Mouse (Mus musculus): ENCODE data around the gene Ist1. TPM values are rescaled to one million over a fixed set of nuclear protein-coding genes. Genes with fewer than 3 reads are reported as not detected.

The Ist1 gene
- polyA plus RNA-seq, 1 experiment from 2014 or later, result 136 TPM

- Histone ChIP-seq H3K9me3 (replicated peaks) (no peaks in the 10 kb centered on the region), H3K9ac (peak overlapping the region; percentile 93), H3K4me3 (replicated peaks) (peak overlapping the region; percentile 73), H3K36me3 (peaks cover 38% of the 10 kb centered on the region), H3K4me2 (peak overlapping the region; percentile 91), H3K27me3 (peaks cover 4% of the 10 kb centered on the region; the same call in 1 of the 2 replicates), H3K27ac (peak overlapping the region; percentile 93), H3K4me1 (peaks cover 25% of the 10 kb centered on the region)
- WGBS, result under 1% methylated on average over 26 of the region's 30 CpGs
- peak; percentile 57 for ATAC-seq (replicated peaks; ENCODE audit: low FRiP score)
These were observed 13.2 kb upstream of the Ist1 start for GRCm38 (mm10) chr8:109706076-109706873.

- peak within 1 kb of the TSS; percentile 91 for H3K4me2 ChIP-seq
- H3K27ac ChIP-seq, result peak within 1 kb of the TSS; percentile 93
- peak within 1 kb of the TSS; percentile 93 for H3K9ac ChIP-seq
- peak; percentile 92 for ATAC-seq (replicated peaks; ENCODE audit: low FRiP score)
- under 1% methylated on average over 79 of the region's 100 CpGs for WGBS
- H3K4me1 ChIP-seq, result peaks cover 25% of the 10 kb centered on the region
- peaks cover 30% of the 10 kb centered on the region for H3K36me3 ChIP-seq
- H3K9me3 ChIP-seq (replicated peaks), result no peaks in the 10 kb centered on the region
- H3K27me3 ChIP-seq, result peaks cover 4% of the 10 kb centered on the region; the same call in 1 of the 2 replicates
- H3K4me3 ChIP-seq (replicated peaks), result peak within 1 kb of the TSS; percentile 73
These were observed 12.4 kb upstream of the Ist1 start, which contains the start of gene Zfp821 for GRCm38 (mm10) chr8:109705320-109706075. Zfp821 (plus strand) TSS chr8:109705546.

GRCm38 (mm10) chr8:109704565-109705319 lies 11.7 kb upstream of the Ist1 start:
- Histone ChIP-seq H3K4me3 (replicated peaks) (peak overlapping the region; percentile 73), H3K36me3 (peaks cover 23% of the 10 kb centered on the region), H3K9ac (peak overlapping the region; percentile 93), H3K27me3 (peaks cover 4% of the 10 kb centered on the region; the same call in 1 of the 2 replicates), H3K9me3 (replicated peaks) (no peaks in the 10 kb centered on the region), H3K27ac (peak overlapping the region; percentile 28; the same call in 1 of the 2 replicates), H3K4me2 (peak overlapping the region; percentile 91), H3K4me1 (peaks cover 25% of the 10 kb centered on the region)
- 7% methylated on average over 24 of the region's 24 CpGs for WGBS
- peak; percentile 63 for ATAC-seq (replicated peaks; ENCODE audit: low FRiP score)

- Histone ChIP-seq H3K4me1 (peaks cover 4% of the 10 kb centered on the region; the same call in 1 of the 2 replicates), H3K9me3 (replicated peaks) (no peaks in the 10 kb centered on the region), H3K9ac (no peak overlapping the region), H3K4me3 (replicated peaks) (no peak overlapping the region), H3K27me3 (peaks cover 4% of the 10 kb centered on the region; the same call in 1 of the 2 replicates), H3K4me2 (no peak overlapping the region), H3K27ac (no peak overlapping the region), H3K36me3 (no peaks in the 10 kb centered on the region)
- no peak for ATAC-seq (replicated peaks; ENCODE audit: low FRiP score)
- WGBS, result 82% methylated on average over 3 of the region's 3 CpGs
These were observed 5.4 kb upstream of the Ist1 start for GRCm38 (mm10) chr8:109698477-109698876.

- Histone ChIP-seq H3K9ac (no peak overlapping the region), H3K27me3 (peaks cover 1% of the 10 kb centered on the region; the same call in 1 of the 2 replicates), H3K4me3 (replicated peaks) (no peak overlapping the region), H3K27ac (no peak overlapping the region), H3K4me2 (no peak overlapping the region), H3K9me3 (replicated peaks) (no peaks in the 10 kb centered on the region), H3K4me1 (peaks cover 4% of the 10 kb centered on the region; the same call in 1 of the 2 replicates), H3K36me3 (no peaks in the 10 kb centered on the region)
- 91% methylated on average over 1 of the region's 1 CpGs for WGBS
- no peak for ATAC-seq (replicated peaks; ENCODE audit: low FRiP score)
These were observed 4.7 kb upstream of the Ist1 start for GRCm38 (mm10) chr8:109697754-109698153.

- Histone ChIP-seq H3K27ac (no peak overlapping the region), H3K4me2 (peak overlapping the region; percentile 80; the same call in 1 of the 2 replicates), H3K9ac (no peak overlapping the region), H3K9me3 (replicated peaks) (no peaks in the 10 kb centered on the region), H3K4me3 (replicated peaks) (peak overlapping the region; percentile 98; the same call in 1 of the 2 replicates), H3K4me1 (peaks cover 24% of the 10 kb centered on the region), H3K36me3 (peaks cover 5% of the 10 kb centered on the region; the same call in 1 of the 2 replicates), H3K27me3 (no peaks in the 10 kb centered on the region)
- ATAC-seq (replicated peaks; ENCODE audit: low FRiP score), result no peak
- 39% methylated on average over 6 of the region's 6 CpGs for WGBS
These were observed 1.1 kb upstream of the Ist1 start for GRCm38 (mm10) chr8:109694154-109694553.

GRCm38 (mm10) chr8:109692443-109693145 lies 466 bp downstream of the Ist1 start:
- peak overlapping the region; percentile 98 for H3K4me3 ChIP-seq (replicated peaks)
- H3K4me2 ChIP-seq, result peak overlapping the region; percentile 80
- peak overlapping the region; percentile 83 for H3K9ac ChIP-seq
- under 1% methylated on average over 38 of the region's 38 CpGs for WGBS
- peak overlapping the region; percentile 86 for H3K27ac ChIP-seq
- peaks cover 24% of the 10 kb centered on the region for H3K4me1 ChIP-seq
- H3K36me3 ChIP-seq, result peaks cover 5% of the 10 kb centered on the region; the same call in 1 of the 2 replicates
- no peaks in the 10 kb centered on the region for H3K9me3 ChIP-seq (replicated peaks)
- ATAC-seq (replicated peaks; ENCODE audit: low FRiP score), result peak; percentile 82
- no peaks in the 10 kb centered on the region for H3K27me3 ChIP-seq

- H3K4me2 ChIP-seq, result peak overlapping the region; percentile 80
- peak overlapping the region; percentile 98 for H3K4me3 ChIP-seq (replicated peaks)
- H3K4me1 ChIP-seq, result peaks cover 24% of the 10 kb centered on the region
- H3K27ac ChIP-seq, result no peak overlapping the region
- no peaks in the 10 kb centered on the region for H3K27me3 ChIP-seq
- WGBS, result 62% methylated on average over 5 of the region's 5 CpGs
- peaks cover 5% of the 10 kb centered on the region; the same call in 1 of the 2 replicates for H3K36me3 ChIP-seq
- H3K9ac ChIP-seq, result peak overlapping the region; percentile 83
- no peak for ATAC-seq (replicated peaks; ENCODE audit: low FRiP score)
- H3K9me3 ChIP-seq (replicated peaks), result no peaks in the 10 kb centered on the region
These were observed 1.3 kb downstream of the Ist1 start for GRCm38 (mm10) chr8:109691769-109692168.

- no peaks in the 10 kb centered on the region for H3K27me3 ChIP-seq
- WGBS, result 93% methylated on average over 5 of the region's 5 CpGs
- no peak overlapping the region for H3K9ac ChIP-seq
- H3K4me2 ChIP-seq, result no peak overlapping the region
- H3K4me3 ChIP-seq (replicated peaks), result no peak overlapping the region
- no peak overlapping the region for H3K27ac ChIP-seq
- peaks cover 23% of the 10 kb centered on the region for H3K4me1 ChIP-seq
- H3K9me3 ChIP-seq (replicated peaks), result no peaks in the 10 kb centered on the region
- peaks cover 19% of the 10 kb centered on the region for H3K36me3 ChIP-seq
- no peak for ATAC-seq (replicated peaks; ENCODE audit: low FRiP score)
These were observed 5.8 kb downstream of the Ist1 start for GRCm38 (mm10) chr8:109687248-109687647.

- ATAC-seq (replicated peaks; ENCODE audit: low FRiP score), result no peak
- Histone ChIP-seq H3K27me3 (no peaks in the 10 kb centered on the region), H3K9me3 (replicated peaks) (no peaks in the 10 kb centered on the region), H3K36me3 (peaks cover 63% of the 10 kb centered on the region), H3K4me2 (no peak overlapping the region), H3K4me1 (peaks cover 2% of the 10 kb centered on the region), H3K4me3 (replicated peaks) (no peak overlapping the region), H3K9ac (no peak overlapping the region), H3K27ac (no peak overlapping the region)
- 91% methylated on average over 5 of the region's 5 CpGs for WGBS
These were observed 10.9 kb downstream of the Ist1 start for GRCm38 (mm10) chr8:109682120-109682519.

- Histone ChIP-seq H3K9ac (no peak overlapping the region), H3K27ac (no peak overlapping the region), H3K36me3 (peaks cover 69% of the 10 kb centered on the region), H3K4me2 (no peak overlapping the region), H3K27me3 (no peaks in the 10 kb centered on the region), H3K4me1 (peaks cover 2% of the 10 kb centered on the region), H3K9me3 (replicated peaks) (no peaks in the 10 kb centered on the region), H3K4me3 (replicated peaks) (no peak overlapping the region)
- 76% methylated on average over 3 of the region's 3 CpGs for WGBS
- ATAC-seq (replicated peaks; ENCODE audit: low FRiP score), result no peak
These were observed 11.5 kb downstream of the Ist1 start for GRCm38 (mm10) chr8:109681535-109681934.

All from kidney, embryonic 15.5 days (tissue).